Mouse (Mus musculus): ENCODE measurements around the gene Kpnb1.

GRCm38 (mm10) chr11:97232436-97232835 lies 44.8 kb upstream of the Kpnb1 start:
- TF ChIP-seq CTCF (IDR thresholded peaks at IDR 0.05; ENCODE audit: low read depth) (no peak), EP300 (IDR thresholded peaks at IDR 0.05; ENCODE audit: low read depth) (no peak)
